Mouse (Mus musculus) layer of hippocampus, adult 2 months (tissue): ENCODE data around the gene Pwwp2b. TPM values are rescaled to one million over a fixed set of nuclear protein-coding genes. Genes with fewer than 3 reads are reported as not detected.

Experiments
- DNase-seq, 2 experiments: peaks; one replicate each; pipeline ENCODE4 v3.0.0; 2022; ENCODE audit warnings: low spot score in 2 of 2
- H3K27ac ChIP-seq: fragments of 200-600 bp; 2 replicates; pipeline ENCODE4 v1.8.1; 2022
- H3K4me3 ChIP-seq: fragments of 200-600 bp; 2 replicates; pipeline ENCODE4 v1.8.1; 2022; ENCODE audit warnings: mild to moderate bottlenecking
- CTCF ChIP-seq: fragments of 200-600 bp; conservative IDR thresholded peaks from 2 replicates; pipeline ENCODE4 v1.8.1; 2022; ENCODE audit warnings: antibody characterized with exemption, mild to moderate bottlenecking, moderate library complexity
- total RNA-seq, 2 experiments: library from RNA; stranded (reverse); gene quantifications; 2 replicates each; pipeline ENCODE4 v1.2.3; 2021

Pwwp2b gene
- total RNA-seq, 2 experiments from 2014 or later: 35.0 to 37.6 TPM

DNA sequence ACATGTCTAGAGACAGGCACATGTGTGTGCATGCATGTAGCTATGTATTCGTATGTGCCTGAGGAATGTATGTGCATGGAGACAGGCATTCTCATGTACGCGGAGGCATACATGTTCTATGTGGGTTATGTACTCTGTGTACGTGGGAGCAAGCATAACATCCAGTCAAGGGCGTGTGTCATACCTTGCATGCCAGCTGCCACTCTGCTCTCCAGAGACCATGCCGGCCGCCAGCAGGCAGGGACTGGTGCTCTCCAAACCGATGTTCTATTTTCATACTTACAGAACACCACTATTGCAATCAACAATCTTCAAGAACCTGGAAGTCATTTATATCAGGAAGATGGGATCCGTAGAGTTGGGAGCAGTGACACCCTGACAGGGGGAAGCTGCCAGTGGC, 31.8 kb upstream of the Pwwp2b start:
- no peak overlapping the region for H3K4me3 ChIP-seq
- no peak for DNase-seq
- H3K27ac ChIP-seq: no peak overlapping the region
- TF ChIP-seq CTCF: no peak

DNA sequence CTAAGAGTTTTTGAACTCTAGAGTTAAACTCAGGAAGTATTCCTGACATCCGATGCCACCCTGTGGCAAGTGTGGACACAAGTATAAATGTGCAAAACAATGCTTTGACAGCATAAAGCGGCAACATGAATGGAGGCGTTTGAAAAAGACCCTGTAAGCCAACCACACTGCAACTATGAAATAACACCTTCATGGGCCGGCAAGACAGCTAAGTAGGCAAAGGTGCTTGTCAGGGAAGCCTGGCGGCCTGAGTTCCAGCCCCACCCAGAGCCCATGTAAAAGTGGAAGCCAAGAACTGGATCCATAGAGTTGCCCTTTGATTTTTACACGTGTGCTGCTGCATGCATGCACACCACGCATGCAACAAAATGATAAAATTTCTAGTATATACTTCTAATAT, 31.2 kb upstream of the Pwwp2b start:
- Histone ChIP-seq H3K27ac (no peak overlapping the region), H3K4me3 (no peak overlapping the region)
- TF ChIP-seq CTCF: peak; percentile 29
- DNase-seq: no peak

DNA sequence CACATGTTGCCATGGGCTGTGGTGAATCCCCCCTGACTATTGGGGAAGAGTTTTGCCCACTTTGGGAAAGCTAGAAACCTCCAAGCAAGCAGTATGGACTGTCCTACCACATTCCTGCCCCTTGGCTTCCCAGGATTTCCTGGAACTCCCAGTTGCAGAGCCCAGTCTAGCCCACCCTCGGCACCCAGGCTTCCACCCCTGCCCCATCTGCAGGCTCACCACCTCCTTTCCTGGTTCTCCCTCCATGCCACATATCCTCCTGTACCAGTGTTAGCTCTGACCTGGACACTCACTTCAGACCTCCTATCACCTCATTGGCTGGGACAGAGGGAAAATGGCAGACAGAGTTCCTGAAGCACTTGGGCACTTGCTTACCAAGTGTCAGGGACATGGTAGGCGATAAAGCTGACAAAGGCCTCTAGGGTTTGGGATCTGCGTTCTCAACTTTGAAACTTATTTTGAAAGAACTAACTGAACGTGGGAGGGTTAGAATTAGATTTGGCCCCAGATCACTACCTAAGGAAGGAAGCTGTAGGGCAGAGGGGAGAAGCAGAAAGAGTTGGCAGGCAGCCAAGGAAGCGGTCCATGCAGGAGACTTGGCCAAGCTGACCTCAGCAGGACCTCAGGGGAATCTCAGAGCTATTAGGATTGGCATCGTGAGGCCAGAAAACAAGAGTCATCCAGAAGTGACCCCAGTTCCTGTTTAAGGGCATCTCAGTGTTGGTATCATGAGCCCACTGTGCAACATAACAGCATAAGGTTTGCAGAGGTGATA, 29.5 kb upstream of the Pwwp2b start:
- DNase-seq: no peak
- no peak for TF ChIP-seq CTCF
- Histone ChIP-seq H3K27ac (no peak overlapping the region), H3K4me3 (no peak overlapping the region)

DNA sequence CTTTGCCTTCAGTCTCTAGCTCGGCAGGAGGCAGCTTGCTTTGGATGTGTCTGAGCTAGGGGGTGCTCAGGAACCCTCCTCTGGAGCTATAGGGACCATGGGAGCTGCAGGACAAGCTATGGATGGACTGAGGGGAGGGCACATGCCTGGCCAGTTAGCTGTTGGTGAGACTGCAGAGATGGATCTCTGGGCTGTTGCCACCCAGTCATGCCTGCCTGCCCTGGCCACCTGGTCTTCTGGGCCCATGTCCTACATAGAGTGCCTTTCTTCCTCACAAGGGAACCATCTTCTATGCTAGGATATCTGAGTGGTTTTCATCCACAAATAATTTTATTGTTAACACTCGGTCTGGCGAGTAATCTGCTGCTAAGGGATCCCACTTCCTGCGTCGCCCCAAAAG, 28.8 kb upstream of the Pwwp2b start:
- no peak for DNase-seq
- Histone ChIP-seq H3K27ac (no peak overlapping the region), H3K4me3 (no peak overlapping the region)
- TF ChIP-seq CTCF: no peak

DNA sequence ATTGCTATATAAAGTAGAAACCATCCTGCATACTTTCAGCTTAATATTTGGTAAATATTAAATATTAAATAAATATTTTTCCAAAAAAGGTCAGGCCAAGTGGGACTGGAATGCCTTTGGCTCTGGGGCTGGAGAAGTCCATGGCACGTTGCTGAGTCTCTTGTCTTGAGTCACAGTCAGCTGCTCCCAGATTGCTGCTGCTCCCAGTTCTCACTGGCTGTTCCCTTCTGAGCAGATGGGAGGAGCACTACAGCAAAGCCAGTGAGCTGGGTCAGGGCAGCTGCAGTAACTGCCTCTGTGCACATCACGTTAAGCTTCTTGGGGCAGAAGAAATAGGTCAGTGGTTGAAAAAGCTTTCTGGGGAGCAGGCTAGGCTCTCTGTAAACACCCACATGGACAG, 28.0 kb upstream of the Pwwp2b start:
- no peak for TF ChIP-seq CTCF
- no peak for DNase-seq
- Histone ChIP-seq H3K27ac (no peak overlapping the region), H3K4me3 (no peak overlapping the region)

DNA sequence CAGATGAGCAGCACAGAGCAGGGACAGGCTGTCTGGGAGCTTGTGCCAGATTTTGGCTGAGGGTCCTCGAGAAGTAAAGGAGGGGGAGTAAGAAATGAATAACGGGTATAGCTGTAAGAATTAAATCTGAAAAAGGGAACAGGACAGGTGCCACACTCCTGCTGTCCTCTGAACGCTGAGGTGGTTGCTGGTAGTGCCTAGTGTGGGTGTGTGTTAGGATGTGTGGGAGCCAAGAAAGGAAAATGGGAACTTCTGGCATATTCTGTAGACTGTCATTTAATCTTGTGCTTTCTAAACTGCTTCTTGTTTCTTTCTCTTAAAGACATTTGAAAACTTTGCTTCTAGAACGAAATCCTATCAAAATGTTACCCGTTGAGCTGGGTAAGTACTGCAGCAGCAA, 27.2 kb upstream of the Pwwp2b start:
- Histone ChIP-seq H3K27ac (no peak overlapping the region), H3K4me3 (no peak overlapping the region)
- DNase-seq: no peak
- TF ChIP-seq CTCF: no peak

DNA sequence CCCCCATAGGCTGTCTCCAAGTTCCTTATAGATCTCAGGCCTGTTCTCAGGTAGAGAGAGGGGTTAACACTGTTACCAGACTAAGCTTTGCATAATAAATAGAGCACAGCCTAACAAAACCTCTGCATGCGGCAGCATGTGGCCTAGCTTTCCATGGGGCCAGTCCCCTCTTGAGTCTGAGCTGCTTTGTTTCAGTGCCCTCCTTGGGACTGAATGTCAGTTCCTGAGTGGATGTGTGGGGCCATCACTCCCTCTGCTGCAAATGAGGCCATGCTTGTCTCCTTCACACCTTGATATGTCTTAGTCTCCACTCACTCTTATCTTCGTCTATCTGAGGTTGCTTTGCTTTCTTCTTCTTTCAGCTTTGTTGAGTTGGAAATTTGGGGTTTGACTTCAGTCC, 26.4 kb upstream of the Pwwp2b start:
- DNase-seq: no peak
- no peak overlapping the region for H3K27ac ChIP-seq
- H3K4me3 ChIP-seq: no peak overlapping the region
- TF ChIP-seq CTCF: no peak

DNA sequence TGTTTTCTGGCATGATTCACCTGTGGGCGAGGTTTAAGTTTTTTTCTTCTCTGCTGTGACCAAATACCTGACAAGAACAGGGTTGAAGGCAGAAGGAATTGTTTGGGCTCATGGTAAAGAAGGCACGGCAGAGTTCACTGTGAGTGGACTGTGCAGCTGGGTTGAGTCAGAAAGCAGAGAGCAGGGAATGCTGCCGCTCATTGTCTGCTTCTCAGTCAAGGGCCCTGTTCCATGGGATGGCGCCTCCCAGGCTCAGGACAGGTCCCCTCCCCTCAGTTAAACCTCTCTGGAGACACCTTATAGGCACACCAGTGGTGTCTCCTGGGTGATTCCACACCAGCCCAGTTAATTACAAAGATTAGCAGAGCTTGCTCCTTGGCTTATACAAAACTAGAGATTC, 25.9 kb upstream of the Pwwp2b start:
- TF ChIP-seq CTCF: no peak
- Histone ChIP-seq H3K27ac (no peak overlapping the region), H3K4me3 (no peak overlapping the region)
- no peak for DNase-seq

DNA sequence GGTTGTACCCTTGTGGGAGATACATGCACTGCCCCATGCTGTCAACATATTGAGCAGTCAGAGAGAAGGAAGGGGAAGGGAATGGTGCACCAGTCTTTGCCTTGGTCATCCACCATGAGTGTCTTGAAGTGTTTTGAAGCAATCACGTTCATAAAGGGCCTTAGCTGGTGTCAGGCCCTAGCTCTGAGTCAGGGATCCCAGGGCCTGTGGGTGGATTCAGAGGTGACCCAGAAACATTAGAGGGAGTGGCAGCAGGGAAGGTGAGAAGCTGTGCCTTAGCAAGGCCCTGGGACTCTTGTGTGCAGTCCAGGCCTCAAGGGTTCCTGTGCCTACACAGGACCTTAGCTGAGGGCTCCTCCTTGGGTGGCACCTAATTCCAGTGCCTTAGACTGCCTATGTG, 24.2 kb upstream of the Pwwp2b start:
- no peak overlapping the region for H3K27ac ChIP-seq
- DNase-seq: no peak
- TF ChIP-seq CTCF: no peak

DNA sequence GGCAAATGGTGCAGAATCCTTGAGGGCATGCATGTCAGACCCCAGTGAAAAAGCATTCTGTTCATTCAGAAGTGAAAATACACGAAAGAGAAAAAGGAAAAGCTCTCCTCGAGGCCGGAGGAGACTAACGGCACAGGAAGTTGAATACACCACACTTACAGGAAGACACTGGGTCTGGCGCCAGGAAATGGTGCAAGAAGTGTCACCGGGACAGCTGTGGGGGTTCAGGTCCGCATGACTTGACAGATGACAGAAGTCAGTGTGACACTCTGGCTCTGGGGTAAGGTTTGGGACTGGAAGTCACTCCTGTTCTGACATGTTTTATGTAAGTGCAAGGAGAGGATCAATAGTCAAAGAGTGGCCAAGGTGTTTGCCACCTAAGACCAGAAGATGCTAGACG, 23.6 kb upstream of the Pwwp2b start:
- TF ChIP-seq CTCF: no peak
- H3K4me3 ChIP-seq: no peak overlapping the region
- no peak overlapping the region for H3K27ac ChIP-seq
- no peak for DNase-seq

More for the DNA sequence above, 24.2 kb upstream of the Pwwp2b start:
- H3K4me3 ChIP-seq: no peak overlapping the region

DNA sequence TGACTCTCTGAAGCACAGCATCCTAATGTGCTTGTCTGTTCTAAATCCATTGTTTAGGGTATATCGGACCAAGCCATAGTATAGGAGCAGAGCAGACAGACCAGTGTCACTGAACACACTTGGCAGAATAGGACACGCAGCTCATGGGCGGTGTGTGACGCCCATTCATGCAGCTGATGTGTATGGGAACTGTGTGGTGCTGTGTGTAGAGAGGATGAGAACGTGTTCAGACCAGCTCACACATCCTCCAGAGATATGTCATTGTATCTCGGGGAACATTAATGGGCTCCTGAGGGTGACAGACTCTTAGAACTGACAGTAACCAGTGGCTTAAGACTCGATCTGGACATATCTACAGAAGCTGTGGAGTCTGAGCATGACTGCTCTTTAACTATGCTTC, 21.9 kb upstream of the Pwwp2b start:
- Histone ChIP-seq H3K4me3 (no peak overlapping the region), H3K27ac (no peak overlapping the region)
- DNase-seq: no peak
- TF ChIP-seq CTCF: no peak

DNA sequence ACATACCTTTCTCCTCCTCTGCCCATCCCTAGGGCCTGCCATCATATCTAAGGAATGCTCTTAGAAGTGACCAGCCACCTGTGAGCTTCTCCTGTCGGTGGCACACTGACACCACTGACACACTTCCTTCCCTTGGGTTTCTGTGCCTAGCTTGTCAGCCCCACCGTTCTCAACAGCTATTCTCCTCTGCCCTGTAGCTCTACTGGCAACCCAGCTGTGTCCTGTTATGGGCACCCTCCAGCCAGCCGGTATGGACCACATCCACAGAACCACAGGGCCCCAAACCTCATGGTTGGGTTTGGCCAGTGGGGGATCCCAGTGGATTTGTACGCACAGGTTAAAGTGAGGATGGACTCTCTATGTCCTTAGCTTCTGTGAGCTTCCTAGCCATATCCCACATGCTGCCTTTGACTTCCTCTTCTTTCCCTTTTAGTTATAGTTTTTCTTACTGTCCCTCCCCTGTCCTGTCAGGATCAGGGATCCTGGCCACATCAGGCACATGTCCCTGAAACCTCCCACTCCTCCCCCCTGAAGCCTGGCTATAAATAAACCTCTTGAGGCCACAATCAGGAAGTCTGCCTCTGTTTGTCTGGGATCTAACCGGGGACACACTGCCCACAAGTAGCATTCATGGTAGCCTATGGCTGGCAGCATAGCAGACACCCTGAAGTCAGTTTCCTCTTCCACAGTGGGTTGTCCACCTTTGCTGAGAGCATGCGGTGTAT, 19.7 kb upstream of the Pwwp2b start:
- Histone ChIP-seq H3K4me3 (no peak overlapping the region), H3K27ac (no peak overlapping the region)
- TF ChIP-seq CTCF: no peak
- no peak for DNase-seq

DNA sequence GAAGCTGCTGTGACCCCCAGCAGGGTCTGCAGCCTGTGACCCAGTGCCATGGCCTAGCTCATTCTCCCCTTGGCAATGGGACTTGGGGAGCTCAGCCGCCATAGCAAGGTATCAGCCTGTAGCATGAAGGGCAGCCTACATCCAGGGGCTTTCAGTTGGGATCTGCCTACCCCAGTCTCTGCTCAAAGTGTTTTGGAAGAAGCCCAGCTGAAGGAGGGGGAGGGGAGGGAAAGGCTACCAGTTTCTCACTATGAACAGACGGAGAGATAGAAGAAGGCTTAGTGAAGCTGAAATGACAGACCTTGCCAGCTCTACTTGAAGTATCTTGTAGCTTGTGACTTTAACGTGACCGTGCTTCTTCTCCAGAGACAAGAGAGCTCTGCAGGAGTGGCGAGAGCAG, 18.4 kb upstream of the Pwwp2b start:
- no peak overlapping the region for H3K4me3 ChIP-seq
- TF ChIP-seq CTCF: no peak
- no peak for DNase-seq
- H3K27ac ChIP-seq: no peak overlapping the region

DNA sequence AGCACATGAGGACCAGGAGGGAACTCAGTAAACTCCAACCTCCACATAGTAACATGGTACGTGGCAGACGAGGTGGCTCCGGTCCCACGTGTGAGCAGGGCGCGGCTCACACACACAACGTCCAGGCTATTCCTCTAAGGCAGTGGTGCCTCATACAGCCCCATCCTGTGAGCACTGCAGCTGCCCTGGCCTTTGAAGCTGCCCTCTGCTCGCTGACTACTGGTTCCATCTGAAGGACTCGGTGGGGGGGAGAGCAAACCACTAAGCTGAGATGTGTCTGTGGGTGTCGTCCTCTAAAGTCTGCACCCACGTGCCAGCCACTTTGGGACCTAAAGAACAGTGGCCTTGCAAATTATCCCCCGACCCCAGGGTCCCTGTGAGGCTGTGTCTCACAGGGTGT, 18.0 kb upstream of the Pwwp2b start:
- H3K27ac ChIP-seq: no peak overlapping the region
- no peak overlapping the region for H3K4me3 ChIP-seq
- no peak for TF ChIP-seq CTCF
- DNase-seq: no peak
